Comparison of ENCODE assay signal across 8 mouse cellular contexts in the genomic region with DNA sequence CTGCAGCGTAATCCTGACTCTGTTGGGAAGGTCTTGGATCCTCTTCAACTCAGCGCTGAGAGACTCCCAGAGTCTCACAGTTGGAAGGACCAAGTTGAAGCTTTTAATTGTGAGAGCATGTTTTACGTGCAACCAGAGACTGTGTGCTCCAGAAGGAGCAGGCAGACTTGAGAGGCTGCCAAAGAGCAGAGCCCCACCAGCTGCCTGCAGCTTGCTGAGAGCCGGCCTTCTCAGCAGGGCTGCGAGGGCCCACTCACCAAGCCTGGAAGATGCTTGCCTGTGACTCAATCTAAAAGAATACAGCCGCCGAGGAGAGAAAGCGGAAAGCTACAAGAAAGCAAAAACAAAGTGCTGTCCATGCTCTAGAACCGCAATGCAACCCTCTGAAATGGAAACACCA. TPM values are rescaled to one million over a fixed set of nuclear protein-coding genes. Genes with fewer than 3 reads are reported as not detected.
A peak's percentile ranks its signal among the peaks of the same experiment; 100 is the strongest.
DNase-seq lines count a peak whose midpoint lies in the region; ATAC-seq lines count a peak whose summit lies in the region.

No protein-coding gene starts in this region.

- no peaks in the 10 kb centered on the region for H3K36me3 ChIP-seq in intestine, embryonic 15.5 days
- H3K36me3 ChIP-seq in midbrain, embryonic 15.5 days (replicated peaks), result no peaks in the 10 kb centered on the region

- no peak overlapping the region for H3K4me3 ChIP-seq in intestine, embryonic 15.5 days (replicated peaks)
- H3K4me3 ChIP-seq in midbrain, embryonic 15.5 days, result no peak overlapping the region

- H3K9ac ChIP-seq in intestine, embryonic 15.5 days, result no peak overlapping the region
- H3K9ac ChIP-seq in midbrain, embryonic 15.5 days, result no peak overlapping the region

- peak overlapping the region; percentile 84 for H3K27ac ChIP-seq in intestine, embryonic 15.5 days
- 0 out of 2 replicates have a peak overlapping the region, but pooled peaks have one; percentile 25 for H3K27ac ChIP-seq in midbrain, embryonic 15.5 days

- H3K4me1 ChIP-seq in intestine, embryonic 15.5 days (replicated peaks), result 0 out of 2 replicates have a peak, but pooled peaks cover 2% of the 10 kb centered on the region
- H3K4me1 ChIP-seq in midbrain, embryonic 15.5 days, result no peaks in the 10 kb centered on the region

- no peak overlapping the region for H3K4me2 ChIP-seq in intestine, embryonic 15.5 days (replicated peaks)
- H3K4me2 ChIP-seq in midbrain, embryonic 15.5 days, result no peak overlapping the region

- 31% methylated on average over 9 of the region's 9 CpGs for WGBS in intestine, embryonic 15.5 days
- 58% methylated on average over 9 of the region's 9 CpGs for WGBS in midbrain, embryonic 15.5 days

- H3K9me3 ChIP-seq in intestine, embryonic 15.5 days, result no peaks in the 10 kb centered on the region
- H3K9me3 ChIP-seq in midbrain, embryonic 15.5 days, result no peaks in the 10 kb centered on the region

- H3K27me3 ChIP-seq in intestine, embryonic 15.5 days (replicated peaks), result no peaks in the 10 kb centered on the region
- no peaks in the 10 kb centered on the region for H3K27me3 ChIP-seq in midbrain, embryonic 15.5 days (replicated peaks)

- ATAC-seq in cerebellum, adult (ENCODE audit: insufficient number of reproducible peaks, low FRiP score, low TSS enrichment), result peak; percentile 65; the same call in 1 of the 2 replicates
- ATAC-seq in intestine, embryonic 15.5 days, result peak; percentile 96
- 0 out of 2 replicates have a peak, but pooled peaks have one; percentile 24 for ATAC-seq in midbrain, embryonic 15.5 days (replicated peaks)

- DNase-seq in 3134 (ENCODE audit: extremely low read depth, insufficient read length, low spot score), result peak; percentile 0
- peak; percentile 69 for DNase-seq in gastrocnemius, postnatal 10 days
- peak; percentile 73 to 86 for DNase-seq in left cerebral cortex, adult 18-20 months (ENCODE audit: low spot score in 2 of 2)
- DNase-seq in urinary bladder, postnatal 14 days (ENCODE audit: low spot score), result peak; percentile 85
- DNase-seq in thymus, postnatal 10 days (ENCODE audit: low spot score in 2 of 2), result no peak

RNA-seq across cellular contexts. Expression of gene Lama4, which starts 57.0 kb away (rescaled TPM):
- total RNA-seq in gastrocnemius, postnatal 10 days (2021), result 100 to 1,000 TPM in 1 of 2 experiments, 10 to 100 TPM in 1; 99.0 to 129 TPM
- polyA plus RNA-seq in intestine, embryonic 15.5 days (2015; fragmentation: Nextera tagmentation; extraction: Ambion mirVana), result 53.6 and 53.8 TPM in 2 replicates
- 1 to 10 TPM; 8.6 to 9.5 TPM for total RNA-seq in left cerebral cortex, adult 18-20 months (2021)
- polyA plus RNA-seq in midbrain, embryonic 15.5 days (2015; fragmentation: Nextera tagmentation; extraction: Ambion mirVana), result 19.2 and 20.4 TPM in 2 replicates

Comparison
In these comparisons a context has a peak if more than half of its experiments do, and no peak if none do; other contexts are left out.
1. DNase-seq: peak in 3134 (single experiment), gastrocnemius, postnatal 10 days (single experiment), left cerebral cortex, adult 18-20 months (2 of 2) and urinary bladder, postnatal 14 days (single experiment); none in thymus, postnatal 10 days (0 of 2).
2. ATAC-seq: peak in every context shown above with its lines; median percentile 96 in intestine, embryonic 15.5 days; 65 in cerebellum, adult; 24 in midbrain, embryonic 15.5 days.
3. RNA of gene Lama4, which starts 57.0 kb away (total RNA-seq): 99.0 to 129 TPM in gastrocnemius, postnatal 10 days; 8.6 to 9.5 TPM in left cerebral cortex, adult 18-20 months; every median in the first group is over 4 times any median in the second.